Mouse (Mus musculus) gastrocnemius, postnatal 4 days (tissue): ENCODE results near the gene Gprc5c. TPM values are rescaled to one million over a fixed set of nuclear protein-coding genes. Genes with fewer than 3 reads are reported as not detected.

ENCODE experiments used
- DNase-seq, 2 experiments: peaks; one replicate each; pipeline ENCODE4 v3.0.0; 2021 to 2022; ENCODE audit warnings: low spot score in 2 of 2, mixed read lengths in 2 of 2
- total RNA-seq, 2 experiments: library from RNA; stranded (reverse); gene quantifications; 2 replicates each; pipeline ENCODE4 v1.2.3; 2021

Gene Gprc5c
- total RNA-seq, 2 experiments from 2014 or later = 51.0 to 57.9 TPM

- DNase-seq = no peak
Measured at GRCm38 (mm10) chr11:114867361-114868235, 16.6 kb downstream of the Gprc5c start.

- no peak for DNase-seq
Measured at GRCm38 (mm10) chr11:114868280-114868679, 17.3 kb downstream of the Gprc5c start.

GRCm38 (mm10) chr11:114869787-114870186 lies 18.8 kb downstream of the Gprc5c start:
- DNase-seq = no peak

- DNase-seq = no peak
Measured at GRCm38 (mm10) chr11:114871540-114871939, 20.6 kb downstream of the Gprc5c start.

GRCm38 (mm10) chr11:114873022-114873817 lies 22.3 kb downstream of the Gprc5c start:
- no peak for DNase-seq

- DNase-seq = no peak
Measured at GRCm38 (mm10) chr11:114874226-114875145, 23.5 kb downstream of the Gprc5c start.

GRCm38 (mm10) chr11:114875301-114875801 lies 24.4 kb downstream of the Gprc5c start:
- no peak for DNase-seq

- no peak for DNase-seq
Measured at GRCm38 (mm10) chr11:114876176-114876575, 25.2 kb downstream of the Gprc5c start.

GRCm38 (mm10) chr11:114876621-114877020 lies 25.7 kb downstream of the Gprc5c start:
- no peak for DNase-seq

- DNase-seq = peak in 1 of 2 experiments; percentile 45
Measured at GRCm38 (mm10) chr11:114877145-114877544, 26.2 kb downstream of the Gprc5c start.

- no peak for DNase-seq
Measured at GRCm38 (mm10) chr11:114879666-114880065, 28.7 kb downstream of the Gprc5c start.

- DNase-seq = no peak
Measured at GRCm38 (mm10) chr11:114880185-114880584, 29.2 kb downstream of the Gprc5c start.

- no peak for DNase-seq
Measured at GRCm38 (mm10) chr11:114880589-114880988, 29.6 kb downstream of the Gprc5c start.

GRCm38 (mm10) chr11:114883251-114883789 lies 32.4 kb downstream of the Gprc5c start:
- DNase-seq = no peak

- DNase-seq = no peak
Measured at GRCm38 (mm10) chr11:114884380-114885100, 33.6 kb downstream of the Gprc5c start.

- DNase-seq = no peak
Measured at GRCm38 (mm10) chr11:114889991-114890518, 39.1 kb downstream of the Gprc5c start, which contains the start of gene Cd300a. Gene Cd300a, plus strand, starts transcription at chr11:114890041.

- no peak for DNase-seq
Measured at GRCm38 (mm10) chr11:114890542-114890941, 39.6 kb downstream of the Gprc5c start.

- DNase-seq = no peak
Measured at GRCm38 (mm10) chr11:114896085-114896484, 45.1 kb downstream of the Gprc5c start.

GRCm38 (mm10) chr11:114898026-114898425 lies 47.1 kb downstream of the Gprc5c start:
- no peak for DNase-seq
